Mouse (Mus musculus) liver, postnatal 0 days (tissue): ENCODE results near the gene Emx1.

Source experiments
- CTCF ChIP-seq: sonication (generic); IDR thresholded peaks from 2 replicates; pipeline ENCODE4 v1.5.1; 2016; ENCODE audit warnings: antibody characterized with exemption, low read depth
- EP300 ChIP-seq: IDR thresholded peaks from 2 replicates; pipeline ENCODE4 v1.6.1; 2016; ENCODE audit warnings: antibody characterized with exemption, low read depth, mild to moderate bottlenecking

- no peak for TF ChIP-seq CTCF
- no peak for TF ChIP-seq EP300
These were observed 62.6 kb downstream of the Emx1 start for GRCm38 (mm10) chr6:85249821-85250220.
